Mouse (Mus musculus): ENCODE measurements around the gene Faap100. TPM values are rescaled to one million over a fixed set of nuclear protein-coding genes. Genes with fewer than 3 reads are reported as not detected.
A peak's percentile ranks its signal among the peaks of the same experiment; 100 is the strongest.

Gene Faap100
- polyA plus RNA-seq, 1 experiment from 2014 or later = 36.0 TPM

DNA sequence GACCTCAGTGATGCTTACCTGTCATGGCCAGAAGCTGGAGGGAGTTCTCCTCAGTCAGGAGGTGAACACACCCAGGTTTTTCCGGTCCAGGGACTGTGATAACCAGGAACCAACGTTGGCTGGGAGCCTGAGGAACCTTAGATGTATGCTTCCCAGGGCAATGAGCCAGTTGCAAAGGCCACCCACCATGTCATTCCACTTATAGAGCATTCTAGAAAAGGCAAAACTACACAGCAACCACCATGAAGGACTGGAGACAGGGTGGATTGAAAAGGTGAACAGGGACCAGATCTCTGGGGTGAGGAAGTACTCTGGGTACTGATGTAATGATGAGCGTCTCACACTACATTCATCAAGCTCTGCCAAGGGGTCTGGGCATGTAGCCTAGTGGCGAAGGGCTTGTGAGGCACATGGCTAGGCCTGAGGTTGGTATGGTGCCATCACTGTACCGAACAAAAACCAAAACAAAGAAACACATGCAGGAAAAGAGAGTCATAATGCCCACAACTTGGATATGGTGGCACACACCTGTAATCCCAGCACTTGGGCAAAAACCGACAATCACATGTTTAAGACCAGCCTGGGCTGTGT, 43.0 kb downstream of the Faap100 start:
- peak; percentile 12 for DNase-seq (ENCODE audit: extremely low spot score, low spot score)
- WGBS = 84% methylated on average over 6 of the region's 6 CpGs

DNA sequence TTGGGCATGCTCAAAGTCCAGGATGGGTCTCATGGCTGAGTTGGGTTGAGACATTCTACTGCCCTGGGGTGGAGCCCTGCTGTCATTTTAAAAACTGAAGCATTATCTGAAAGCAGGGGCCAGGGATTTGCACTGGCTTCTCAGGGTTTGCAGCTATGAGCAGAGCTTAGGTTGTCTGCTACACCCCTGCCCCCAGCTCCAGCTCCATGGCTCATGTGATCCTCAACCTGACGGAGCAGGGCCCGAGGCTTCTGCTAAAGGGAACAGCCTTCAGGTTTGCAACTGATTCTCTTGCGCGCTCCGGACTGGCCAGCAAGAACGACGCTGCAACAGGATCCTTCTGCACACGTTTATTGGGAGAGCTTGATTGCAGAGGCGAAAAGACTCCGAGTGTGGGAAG, 58.4 kb downstream of the Faap100 start:
- H3K27me3 ChIP-seq (ENCODE audit: poor library complexity, severe bottlenecking) = no peaks in the 10 kb centered on the region
- peaks cover 25% of the 10 kb centered on the region for H3K4me1 ChIP-seq
- H3K9me3 ChIP-seq = no peaks in the 10 kb centered on the region; the same call in 1 of the 2 replicates
- no peak overlapping the region for H3K27ac ChIP-seq
- WGBS = 97% methylated on average over 10 of the region's 10 CpGs
- H3K4me3 ChIP-seq = no peak overlapping the region
- no peaks in the 10 kb centered on the region for H3K36me3 ChIP-seq (replicated peaks)
- peak; percentile 9 for DNase-seq (ENCODE audit: extremely low spot score, low spot score)

More for the DNA sequence above, 43.0 kb downstream of the Faap100 start:
- no peaks in the 10 kb centered on the region for H3K27me3 ChIP-seq (ENCODE audit: poor library complexity, severe bottlenecking)
- peaks cover 26% of the 10 kb centered on the region; the same call in 1 of the 2 replicates for H3K9me3 ChIP-seq
- H3K4me1 ChIP-seq = no peaks in the 10 kb centered on the region
- no peaks in the 10 kb centered on the region for H3K36me3 ChIP-seq (replicated peaks)
- no peak overlapping the region for H3K27ac ChIP-seq
- no peak overlapping the region for H3K4me3 ChIP-seq

DNA sequence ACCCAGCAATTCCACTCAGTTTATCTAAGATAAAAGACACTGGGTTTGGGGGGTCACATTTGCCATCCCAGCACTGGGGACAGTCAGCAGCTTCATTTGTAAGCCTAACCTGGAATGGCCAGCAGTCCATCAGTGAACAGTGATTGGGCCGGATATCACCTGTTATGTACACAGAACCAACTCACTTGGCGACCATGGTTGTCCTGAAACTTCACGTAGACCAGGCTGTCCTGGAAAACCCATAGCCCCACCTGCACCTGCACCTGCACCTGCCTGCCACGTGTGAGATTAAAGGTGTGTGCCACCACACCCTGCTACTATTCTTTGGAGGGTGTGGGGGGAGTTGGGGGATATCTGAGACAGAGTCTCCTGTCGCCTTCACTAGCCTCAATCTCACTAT, 59.3 kb downstream of the Faap100 start:
- no peak overlapping the region for H3K27ac ChIP-seq
- peak; percentile 7 for DNase-seq (ENCODE audit: extremely low spot score, low spot score)
- no peak overlapping the region for H3K4me3 ChIP-seq
- H3K4me1 ChIP-seq = peaks cover 34% of the 10 kb centered on the region
- H3K9me3 ChIP-seq = no peaks in the 10 kb centered on the region; the same call in 1 of the 2 replicates
- 88% methylated on average over 5 of the region's 5 CpGs for WGBS
- H3K27me3 ChIP-seq (ENCODE audit: poor library complexity, severe bottlenecking) = no peaks in the 10 kb centered on the region
- H3K36me3 ChIP-seq (replicated peaks) = no peaks in the 10 kb centered on the region

Small RNAs within 50 kb of the gene (microRNA-seq; reads per million reads assigned to microRNA genes)
- gene Gm23419 (not detected), gene Mir6935 (5.1 reads per million, percentile 12 among the genes with 10 or more reads in this experiment)

Other genes starting within 250 kb of the Faap100 start
- gene Slc38a10, start 227.4 kb downstream of the Faap100 start, polyA plus RNA-seq (2016; fragmentation: Nextera tagmentation; extraction: Ambion mirVana) = 90.6 and 93.2 TPM in 2 replicates
- gene Bahcc1, start 145.8 kb downstream of the Faap100 start, polyA plus RNA-seq (2016; fragmentation: Nextera tagmentation; extraction: Ambion mirVana) = 13.7 and 16.1 TPM in 2 replicates
- 2,559 and 2,733 TPM in 2 replicates for gene Actg1, start 30.2 kb downstream of the Faap100 start, polyA plus RNA-seq (2016; fragmentation: Nextera tagmentation; extraction: Ambion mirVana)
- 0.32 TPM in 1 of 2 replicates, not detected in the other for gene Fscn2, start 17.2 kb downstream of the Faap100 start, polyA plus RNA-seq (2016; fragmentation: Nextera tagmentation; extraction: Ambion mirVana)
- gene Nploc4, start 58.9 kb upstream of the Faap100 start, polyA plus RNA-seq (2016; fragmentation: Nextera tagmentation; extraction: Ambion mirVana) = 45.9 and 46.9 TPM in 2 replicates
- gene Tspan10, start 63.9 kb upstream of the Faap100 start, polyA plus RNA-seq (2016; fragmentation: Nextera tagmentation; extraction: Ambion mirVana) = 0.30 and 1.6 TPM in 2 replicates
- gene Pde6g, start 74.7 kb upstream of the Faap100 start, polyA plus RNA-seq (2016; fragmentation: Nextera tagmentation; extraction: Ambion mirVana) = 0.25 and 0.41 TPM in 2 replicates
- gene Oxld1, start 79.3 kb upstream of the Faap100 start, polyA plus RNA-seq (2016; fragmentation: Nextera tagmentation; extraction: Ambion mirVana) = 8.7 and 11.8 TPM in 2 replicates
- 39.6 and 46.3 TPM in 2 replicates for gene Ccdc137, start 79.4 kb upstream of the Faap100 start, polyA plus RNA-seq (2016; fragmentation: Nextera tagmentation; extraction: Ambion mirVana)
- gene Arl16, start 88.8 kb upstream of the Faap100 start, polyA plus RNA-seq (2016; fragmentation: Nextera tagmentation; extraction: Ambion mirVana) = 60.7 and 62.1 TPM in 2 replicates
- gene Mrpl12, start 105.8 kb upstream of the Faap100 start, polyA plus RNA-seq (2016; fragmentation: Nextera tagmentation; extraction: Ambion mirVana) = 211 and 215 TPM in 2 replicates
- 69.3 and 71.6 TPM in 2 replicates for gene Slc25a10, start 113.1 kb upstream of the Faap100 start, polyA plus RNA-seq (2016; fragmentation: Nextera tagmentation; extraction: Ambion mirVana)
- gene Gcgr, start 151.9 kb upstream of the Faap100 start, polyA plus RNA-seq (2016; fragmentation: Nextera tagmentation; extraction: Ambion mirVana) = 0.07 and 0.16 TPM in 2 replicates
- gene Mcrip1, start 171.0 kb upstream of the Faap100 start, polyA plus RNA-seq (2016; fragmentation: Nextera tagmentation; extraction: Ambion mirVana) = 205 and 212 TPM in 2 replicates
- not detected in 2 replicates for gene Ppp1r27, start 172.4 kb upstream of the Faap100 start, polyA plus RNA-seq (2016; fragmentation: Nextera tagmentation; extraction: Ambion mirVana)
- 485 and 533 TPM in 2 replicates for gene P4hb, start 194.5 kb upstream of the Faap100 start, polyA plus RNA-seq (2016; fragmentation: Nextera tagmentation; extraction: Ambion mirVana)
- 744 and 753 TPM in 2 replicates for gene Arhgdia, start 202.9 kb upstream of the Faap100 start, polyA plus RNA-seq (2016; fragmentation: Nextera tagmentation; extraction: Ambion mirVana)
- 618 and 646 TPM in 2 replicates for gene Alyref, start 219.6 kb upstream of the Faap100 start, polyA plus RNA-seq (2016; fragmentation: Nextera tagmentation; extraction: Ambion mirVana)
- 218 and 228 TPM in 2 replicates for gene Anapc11, start 219.7 kb upstream of the Faap100 start, polyA plus RNA-seq (2016; fragmentation: Nextera tagmentation; extraction: Ambion mirVana)
- gene Npb, start 229.7 kb upstream of the Faap100 start, polyA plus RNA-seq (2016; fragmentation: Nextera tagmentation; extraction: Ambion mirVana) = 0.44 TPM in 1 of 2 replicates, not detected in the other
- 145 and 148 TPM in 2 replicates for gene Pcyt2, start 239.2 kb upstream of the Faap100 start, polyA plus RNA-seq (2016; fragmentation: Nextera tagmentation; extraction: Ambion mirVana)
- 30.1 and 32.8 TPM in 2 replicates for gene Sirt7, start 246.5 kb upstream of the Faap100 start, polyA plus RNA-seq (2016; fragmentation: Nextera tagmentation; extraction: Ambion mirVana)